Mouse (Mus musculus) liver, adult 2 months (tissue): ENCODE results near the gene Olfr143. TPM values are rescaled to one million over a fixed set of nuclear protein-coding genes. Genes with fewer than 3 reads are reported as not detected.

Source experiments
- DNase-seq: peaks from one replicate; pipeline ENCODE4 v3.0.0-alpha.2; 2011; ENCODE audit warnings: low read depth, low spot score; ENCODE audit errors: extremely low read depth
- H3K27ac ChIP-seq: fragments of 200-500 bp; replicated peaks from 2 replicates; pipeline ENCODE4 v1.5.1; 2012; ENCODE audit warnings: low read depth, mild to moderate bottlenecking, control low read depth, inconsistent platforms, low read length; ENCODE audit not compliant: insufficient read depth
- H3K27me3 ChIP-seq: fragments of 200-500 bp; 2 replicates; pipeline ENCODE4 v1.6.1; 2012; ENCODE audit warnings: mild to moderate bottlenecking, moderate library complexity, low read length, inconsistent platforms; ENCODE audit not compliant: control insufficient read depth, insufficient read depth
- H3K36me3 ChIP-seq: fragments of 200-500 bp; 2 replicates; pipeline ENCODE4 v1.6.1; 2012; ENCODE audit warnings: low read length, inconsistent platforms; ENCODE audit not compliant: control insufficient read depth, insufficient read depth
- H3K4me1 ChIP-seq: fragments of 200-500 bp; 2 replicates; pipeline ENCODE4 v1.6.1; 2011; ENCODE audit warnings: low read length; ENCODE audit not compliant: control insufficient read depth, insufficient read depth
- H3K4me3 ChIP-seq: fragments of 200-500 bp; 2 replicates; pipeline ENCODE4 v1.5.1; 2011; ENCODE audit warnings: low read depth, mild to moderate bottlenecking, control low read depth, low read length, moderate library complexity; ENCODE audit not compliant: insufficient read depth
- H3K79me2 ChIP-seq: fragments of 200-500 bp; 2 replicates; pipeline ENCODE4 v1.6.1; 2012; ENCODE audit warnings: inconsistent platforms, mild to moderate bottlenecking, low read length, moderate library complexity; ENCODE audit not compliant: control insufficient read depth, insufficient read depth
- H3K9ac ChIP-seq: fragments of 200-500 bp; 2 replicates; pipeline ENCODE4 v1.6.1; 2012; ENCODE audit warnings: low read depth, mild to moderate bottlenecking, control low read depth, inconsistent platforms, low read length
- CTCF ChIP-seq: fragments of 200-500 bp; IDR thresholded peaks from 2 replicates; pipeline ENCODE4 v1.5.1; 2011; ENCODE audit warnings: low read depth, low read length, control low read depth
- POLR2A ChIP-seq: fragments of 200-500 bp; IDR thresholded peaks from 2 replicates; pipeline ENCODE4 v1.6.1; 2011; ENCODE audit warnings: low read length, control low read depth; ENCODE audit not compliant: insufficient read depth; ENCODE audit errors: extremely low read depth
- WGBS: fragments of 180-500 bp; shearing (Covaris S2); methylation state at CpG from one replicate; pipeline ENCODE4 v1.1.7; 2018; 5-methylcytosine and 5-hydroxymethylcytosine counted together
- polyA plus RNA-seq: library from polyadenylated mRNA; depleted of rRNA; stranded (reverse); fragments of >200 nt; gene quantifications from 2 replicates; pipeline ENCODE4 v1.2.3, GENCODE M21; 2012; rRNA removed
- total RNA-seq: library from RNA; depleted of rRNA; stranded (reverse); fragments of >200 nt; gene quantifications from 2 replicates; pipeline ENCODE4 v1.2.3, GENCODE M21; 2014; rRNA removed

The Olfr143 gene
- total RNA-seq: not detected in 2 replicates
- not detected in 2 replicates for polyA plus RNA-seq

- no peak within 1 kb of the TSS for H3K9ac ChIP-seq
- no peaks in the 10 kb centered on the region for H3K36me3 ChIP-seq
- H3K4me1 ChIP-seq: no peaks in the 10 kb centered on the region
- TF ChIP-seq CTCF: no peak
- TF ChIP-seq POLR2A: no peak
- no peak within 1 kb of the TSS for H3K4me3 ChIP-seq
- H3K79me2 ChIP-seq: no peaks in the 10 kb centered on the region
- no peak within 1 kb of the TSS for H3K27ac ChIP-seq
- DNase-seq: no peak
- no peaks in the 10 kb centered on the region for H3K27me3 ChIP-seq
Measured at GRCm38 (mm10) chr9:38252474-38252873, at the start of gene Olfr143. Gene Olfr143, plus strand, starts transcription at chr9:38252774.

DNA sequence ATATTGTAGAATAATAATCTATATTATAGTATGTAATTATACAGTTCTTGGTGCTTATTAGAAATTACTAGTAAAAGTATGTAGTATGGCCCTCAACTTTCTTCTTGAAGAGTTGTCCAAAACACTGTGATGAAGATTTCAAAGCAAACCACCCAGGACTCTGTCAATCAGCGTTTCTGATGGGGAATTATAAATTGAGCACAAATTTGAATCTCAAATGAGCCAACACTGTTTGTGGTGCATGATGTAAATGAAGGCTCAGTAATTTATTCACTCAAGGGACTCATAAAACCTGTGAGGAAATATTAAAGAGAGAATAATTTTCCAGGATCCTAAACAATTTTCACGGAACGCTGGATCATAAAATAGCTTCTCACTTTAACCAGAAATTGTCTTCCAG is 44.5 kb upstream of the Olfr143 start, which contains the start of gene Olfr893:
Gene Olfr893, plus strand, starts transcription at position 301 of the 400 bp plus-strand sequence.
- no peak for TF ChIP-seq CTCF
- TF ChIP-seq POLR2A: no peak

GRCm38 (mm10) chr9:38217755-38218154 is 34.8 kb upstream of the Olfr143 start, which contains the start of gene Olfr894:
Gene Olfr894, plus strand, starts transcription at chr9:38218055.
- TF ChIP-seq CTCF: no peak
- no peak for TF ChIP-seq POLR2A
- Histone ChIP-seq H3K27ac (no peak within 1 kb of the TSS), H3K9ac (no peak within 1 kb of the TSS), H3K4me1 (no peaks in the 10 kb centered on the region), H3K36me3 (no peaks in the 10 kb centered on the region), H3K79me2 (no peaks in the 10 kb centered on the region), H3K27me3 (no peaks in the 10 kb centered on the region), H3K4me3 (no peak within 1 kb of the TSS)
- no peak for DNase-seq

More for the DNA sequence above, 44.5 kb upstream of the Olfr143 start, which contains the start of gene Olfr893:
- H3K9ac ChIP-seq: no peak within 1 kb of the TSS
- H3K4me3 ChIP-seq: no peak within 1 kb of the TSS
- H3K36me3 ChIP-seq: no peaks in the 10 kb centered on the region
- no peak for DNase-seq
- no peak within 1 kb of the TSS for H3K27ac ChIP-seq
- H3K27me3 ChIP-seq: no peaks in the 10 kb centered on the region
- no peaks in the 10 kb centered on the region for H3K4me1 ChIP-seq
- WGBS: 80% methylated on average over 3 of the region's 3 CpGs
- H3K79me2 ChIP-seq: no peaks in the 10 kb centered on the region

DNA sequence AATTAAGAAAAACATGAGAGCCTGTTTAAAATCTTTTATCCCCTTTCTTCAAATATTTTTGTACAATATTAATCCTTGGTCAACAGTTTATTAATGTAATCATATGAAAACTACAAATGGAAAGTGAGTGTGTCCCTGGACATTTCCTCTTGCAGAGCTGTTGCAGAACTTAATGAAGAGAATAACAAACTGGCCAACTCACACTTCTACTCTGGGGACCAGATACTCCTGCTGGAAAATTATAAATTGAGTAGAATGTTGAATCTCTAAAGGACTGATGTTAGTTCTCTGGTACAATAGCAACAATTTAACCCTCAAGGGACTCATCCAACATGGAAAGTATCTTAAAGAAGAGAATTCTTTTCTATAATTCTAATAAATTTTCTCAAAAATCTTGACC is 15.0 kb downstream of the Olfr143 start, which contains the start of gene Olfr895:
Gene Olfr895, plus strand, starts transcription at position 301 of the 400 bp plus-strand sequence.
- no peak for DNase-seq
- no peaks in the 10 kb centered on the region for H3K4me1 ChIP-seq
- no peaks in the 10 kb centered on the region for H3K36me3 ChIP-seq
- no peaks in the 10 kb centered on the region for H3K79me2 ChIP-seq
- H3K4me3 ChIP-seq: no peak within 1 kb of the TSS
- H3K27me3 ChIP-seq: no peaks in the 10 kb centered on the region
- H3K9ac ChIP-seq: no peak within 1 kb of the TSS
- TF ChIP-seq POLR2A (no peak), CTCF (no peak)
- no peak within 1 kb of the TSS for H3K27ac ChIP-seq

GRCm38 (mm10) chr9:38290807-38291206 is 38.2 kb downstream of the Olfr143 start, which contains the start of gene Olfr896-ps1:
Gene Olfr896-ps1, plus strand, starts transcription at chr9:38291107.
- no peak for DNase-seq
- no peak for TF ChIP-seq CTCF
- no peak for TF ChIP-seq POLR2A
- WGBS: 75% methylated on average over 1 of the region's 1 CpGs
- Histone ChIP-seq H3K4me1 (no peaks in the 10 kb centered on the region), H3K27me3 (no peaks in the 10 kb centered on the region), H3K4me3 (no peak within 1 kb of the TSS), H3K9ac (no peak within 1 kb of the TSS), H3K36me3 (no peaks in the 10 kb centered on the region), H3K79me2 (no peaks in the 10 kb centered on the region), H3K27ac (no peak within 1 kb of the TSS)

Other genes starting within 250 kb of the Olfr143 start
- gene Olfr883, start 227.0 kb upstream of the Olfr143 start, total RNA-seq: not detected in 2 replicates
- not detected in 2 replicates for gene Olfr883, start 227.0 kb upstream of the Olfr143 start, polyA plus RNA-seq
- not detected in 2 replicates for gene Olfr884, start 206.2 kb upstream of the Olfr143 start, total RNA-seq
- not detected in 2 replicates for gene Olfr884, start 206.2 kb upstream of the Olfr143 start, polyA plus RNA-seq
- not detected in 2 replicates for gene Olfr885, start 191.5 kb upstream of the Olfr143 start, total RNA-seq
- gene Olfr885, start 191.5 kb upstream of the Olfr143 start, polyA plus RNA-seq: not detected in 2 replicates
- gene Olfr887, start 168.7 kb upstream of the Olfr143 start, total RNA-seq: not detected in 2 replicates
- not detected in 2 replicates for gene Olfr887, start 168.7 kb upstream of the Olfr143 start, polyA plus RNA-seq
- gene Olfr888, start 144.6 kb upstream of the Olfr143 start, total RNA-seq: not detected in 2 replicates
- not detected in 2 replicates for gene Olfr888, start 144.6 kb upstream of the Olfr143 start, polyA plus RNA-seq
- gene Olfr889, start 137.6 kb upstream of the Olfr143 start, total RNA-seq: not detected in 2 replicates
- not detected in 2 replicates for gene Olfr889, start 137.6 kb upstream of the Olfr143 start, polyA plus RNA-seq
- not detected in 2 replicates for gene Olfr890, start 110.3 kb upstream of the Olfr143 start, total RNA-seq
- not detected in 2 replicates for gene Olfr890, start 110.3 kb upstream of the Olfr143 start, polyA plus RNA-seq
- not detected in 2 replicates for gene Olfr891, start 72.0 kb upstream of the Olfr143 start, total RNA-seq
- not detected in 2 replicates for gene Olfr891, start 72.0 kb upstream of the Olfr143 start, polyA plus RNA-seq
- not detected in 2 replicates for gene Olfr893, start 44.4 kb upstream of the Olfr143 start, total RNA-seq
- not detected in 2 replicates for gene Olfr893, start 44.4 kb upstream of the Olfr143 start, polyA plus RNA-seq
- gene Olfr894, start 34.7 kb upstream of the Olfr143 start, total RNA-seq: not detected in 2 replicates
- not detected in 2 replicates for gene Olfr894, start 34.7 kb upstream of the Olfr143 start, polyA plus RNA-seq
- gene Olfr895, start 15.1 kb downstream of the Olfr143 start, total RNA-seq: not detected in 2 replicates
- gene Olfr895, start 15.1 kb downstream of the Olfr143 start, polyA plus RNA-seq: not detected in 2 replicates
- not detected in 2 replicates for gene Olfr896-ps1, start 38.3 kb downstream of the Olfr143 start, total RNA-seq
- gene Olfr896-ps1, start 38.3 kb downstream of the Olfr143 start, polyA plus RNA-seq: not detected in 2 replicates
- not detected in 2 replicates for gene Olfr25, start 76.3 kb downstream of the Olfr143 start, total RNA-seq
- gene Olfr25, start 76.3 kb downstream of the Olfr143 start, polyA plus RNA-seq: not detected in 2 replicates
- gene Olfr898, start 95.6 kb downstream of the Olfr143 start, total RNA-seq: not detected in 2 replicates
- gene Olfr898, start 95.6 kb downstream of the Olfr143 start, polyA plus RNA-seq: not detected in 2 replicates
- gene Olfr250, start 114.1 kb downstream of the Olfr143 start, total RNA-seq: not detected in 2 replicates
- gene Olfr250, start 114.1 kb downstream of the Olfr143 start, polyA plus RNA-seq: not detected in 2 replicates
- not detected in 2 replicates for gene Olfr251, start 124.3 kb downstream of the Olfr143 start, total RNA-seq
- not detected in 2 replicates for gene Olfr251, start 124.3 kb downstream of the Olfr143 start, polyA plus RNA-seq
- not detected in 2 replicates for gene Olfr147, start 148.9 kb downstream of the Olfr143 start, total RNA-seq
- not detected in 2 replicates for gene Olfr147, start 148.9 kb downstream of the Olfr143 start, polyA plus RNA-seq
- gene Olfr901, start 176.7 kb downstream of the Olfr143 start, total RNA-seq: not detected in 2 replicates
- gene Olfr901, start 176.7 kb downstream of the Olfr143 start, polyA plus RNA-seq: not detected in 2 replicates
- not detected in 2 replicates for gene Olfr902, start 194.9 kb downstream of the Olfr143 start, total RNA-seq
- not detected in 2 replicates for gene Olfr902, start 194.9 kb downstream of the Olfr143 start, polyA plus RNA-seq
- not detected in 2 replicates for gene Olfr904, start 210.4 kb downstream of the Olfr143 start, total RNA-seq
- not detected in 2 replicates for gene Olfr904, start 210.4 kb downstream of the Olfr143 start, polyA plus RNA-seq
- not detected in 2 replicates for gene Olfr905, start 218.3 kb downstream of the Olfr143 start, total RNA-seq
- not detected in 2 replicates for gene Olfr905, start 218.3 kb downstream of the Olfr143 start, polyA plus RNA-seq
- gene Olfr906, start 234.3 kb downstream of the Olfr143 start, total RNA-seq: not detected in 2 replicates
- not detected in 2 replicates for gene Olfr906, start 234.3 kb downstream of the Olfr143 start, polyA plus RNA-seq
- not detected in 2 replicates for gene Olfr907, start 243.0 kb downstream of the Olfr143 start, total RNA-seq
- gene Olfr907, start 243.0 kb downstream of the Olfr143 start, polyA plus RNA-seq: not detected in 2 replicates